Mouse (Mus musculus) cortical plate, adult 2 months (tissue): ENCODE measurements around the gene Ubac1.

Experiments used
- CTCF ChIP-seq: fragments of 200-500 bp; IDR thresholded peaks from 2 replicates; pipeline ENCODE4 v1.5.1; 2011; ENCODE audit warnings: mild to moderate bottlenecking, control low read depth, low read length; ENCODE audit not compliant: insufficient read depth; ENCODE audit errors: extremely low read depth
- POLR2A ChIP-seq: fragments of 200-500 bp; IDR thresholded peaks from 2 replicates; pipeline ENCODE4 v1.6.1; 2011; ENCODE audit warnings: mild to moderate bottlenecking, low read length, control low read depth; ENCODE audit not compliant: insufficient read depth; ENCODE audit errors: extremely low read depth

DNA sequence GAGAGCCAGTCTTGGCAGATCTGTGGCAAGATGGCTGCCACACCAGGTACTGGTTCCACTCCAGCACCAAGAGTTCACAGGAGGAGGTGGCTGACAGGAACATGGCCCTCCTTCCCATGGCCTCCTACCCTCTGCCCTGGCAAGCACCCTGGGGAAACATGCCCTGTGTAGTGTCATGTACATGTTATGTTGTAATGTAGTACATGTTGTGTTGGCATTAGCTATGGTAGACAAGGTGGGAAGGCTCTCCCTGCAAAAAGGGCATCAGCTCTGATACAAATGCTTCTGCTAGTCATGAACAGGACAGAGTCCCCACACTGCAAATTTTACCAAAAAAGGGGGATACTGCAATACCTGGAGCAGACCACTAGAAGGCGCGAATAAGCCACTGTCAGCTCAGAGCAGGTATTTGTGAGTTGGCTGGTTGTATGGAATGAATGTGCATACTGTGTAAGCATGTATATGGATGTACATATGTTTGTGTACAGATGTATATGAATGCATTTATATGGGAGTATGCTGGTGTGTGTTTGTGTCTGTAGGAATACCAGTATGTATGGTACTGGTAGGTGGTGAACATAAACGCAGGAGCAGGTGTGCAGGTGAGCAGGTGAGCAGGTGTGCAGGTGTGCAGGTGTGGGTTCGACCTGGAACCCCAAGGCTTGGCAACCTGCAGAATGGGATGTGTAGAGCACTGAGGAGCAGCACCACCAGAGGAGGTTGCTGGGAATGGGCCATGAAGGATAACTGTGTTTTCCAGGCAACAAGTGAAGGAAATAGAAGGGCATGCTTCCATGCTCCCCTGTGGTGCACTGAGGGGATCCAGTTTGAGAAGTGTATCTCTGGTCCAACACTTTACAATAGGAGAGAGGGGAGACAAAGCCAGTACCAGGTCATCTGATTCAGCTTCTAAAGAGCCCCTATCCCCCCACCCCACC, 2.9 kb upstream of the Ubac1 start:
- no peak for TF ChIP-seq POLR2A
- peak; percentile 95 for TF ChIP-seq CTCF
